Mouse (Mus musculus) liver, embryonic 14.5 days (tissue): ENCODE measurements around the gene Eif4e1b. TPM values are rescaled to one million over a fixed set of nuclear protein-coding genes. Genes with fewer than 3 reads are reported as not detected.
A peak's percentile ranks its signal among the peaks of the same experiment; 100 is the strongest.

Experiments
- ATAC-seq: fragments of 200-750 bp; cut with Nextera tagmentation; 2 replicates; pipeline ENCODE4 v1.8.0; 2017; ENCODE audit warnings: moderate number of reproducible peaks, mild to moderate bottlenecking, moderate library complexity; ENCODE audit not compliant: insufficient read depth
- DNase-seq, 3 experiments: peaks; one replicate each; pipeline ENCODE4 v3.0.0-alpha.2; 2012 to 2013; ENCODE audit warnings: low read depth in 3 of 3, low spot score in 3 of 3
- H3K27ac ChIP-seq: fragments of 300-500 bp; sonication (generic); 2 replicates; pipeline ENCODE4 v1.5.1; 2014; ENCODE audit warnings: moderate library complexity, mild to moderate bottlenecking, control low read depth, inconsistent platforms
- H3K27me3 ChIP-seq: fragments of 300-500 bp; sonication (generic); 2 replicates; pipeline ENCODE4 v1.6.1; 2014; ENCODE audit warnings: mild to moderate bottlenecking, low read length, moderate library complexity; ENCODE audit not compliant: control insufficient read depth, insufficient read depth
- H3K36me3 ChIP-seq: fragments of 300-500 bp; sonication (generic); replicated peaks from 2 replicates; pipeline ENCODE4 v1.6.1; 2014; ENCODE audit warnings: low read depth; ENCODE audit not compliant: control insufficient read depth, insufficient read depth
- H3K4me1 ChIP-seq, 2 experiments: fragments of 200-500 bp in 1 of 2; fragments of 300-500 bp in 1 of 2; sonication (generic) in 1 of 2; replicated peaks; 2 replicates each; pipeline ENCODE4 v1.6.1; 2012 to 2014; ENCODE audit warnings: antibody characterized with exemption in 1 of 2, inconsistent platforms in 1 of 2, low read length in 1 of 2; ENCODE audit not compliant: control insufficient read depth in 2 of 2, insufficient read depth in 2 of 2
- H3K4me2 ChIP-seq: fragments of 300-500 bp; sonication (generic); 2 replicates; pipeline ENCODE4 v1.6.1; 2014; ENCODE audit warnings: low read depth, mild to moderate bottlenecking, control low read depth, moderate library complexity
- H3K4me3 ChIP-seq, 2 experiments: fragments of 200-500 bp in 1 of 2; fragments of 300-500 bp in 1 of 2; sonication (generic) in 1 of 2; 2 replicates each; pipeline ENCODE4 v1.5.1; 2012 to 2014; ENCODE audit warnings: low read depth in 2 of 2, low read length in 2 of 2, mild to moderate bottlenecking in 2 of 2, control low read depth in 1 of 2, inconsistent platforms in 1 of 2, moderate library complexity in 1 of 2; ENCODE audit not compliant: insufficient read depth in 1 of 2
- H3K9ac ChIP-seq: fragments of 300-500 bp; sonication (generic); replicated peaks from 2 replicates; pipeline ENCODE4 v1.6.1; 2014; ENCODE audit warnings: mild to moderate bottlenecking, control low read depth, moderate library complexity
- H3K9me3 ChIP-seq: fragments of 300-500 bp; sonication (generic); 2 replicates; pipeline ENCODE4 v1.6.1; 2016; ENCODE audit warnings: low read length, mixed read lengths; ENCODE audit not compliant: control insufficient read depth
- CTCF ChIP-seq: IDR thresholded peaks from 2 replicates; pipeline ENCODE4 v1.5.1; 2016; ENCODE audit warnings: antibody characterized with exemption, low read depth, control low read depth
- EP300 ChIP-seq: IDR thresholded peaks from 2 replicates; pipeline ENCODE4 v1.6.1; 2016; ENCODE audit warnings: antibody characterized with exemption, low read depth
- WGBS: fragments of 180-500 bp; shearing (Covaris S2); extraction: QIAGEN DNeasy Blood & Tissue Kit; methylation state at CpG from one replicate; pipeline ENCODE4 v1.1.7; 2014; ENCODE audit not compliant: insufficient replicate concordance; 5-methylcytosine and 5-hydroxymethylcytosine counted together
- polyA plus RNA-seq, 2 experiments: library from polyadenylated mRNA; depleted of rRNA in 1 of 2; stranded (reverse) in 1 of 2; unstranded in 1 of 2; fragments of >200 nt; fragmentation: Nextera tagmentation in 1 of 2; extraction: Ambion mirVana in 1 of 2; gene quantifications; 2 replicates each; pipeline versions ENCODE4 v1.2.1 to v1.2.3; 2012 to 2014

Eif4e1b gene
- polyA plus RNA-seq, 2 experiments: not detected

GRCm38 (mm10) chr13:54759496-54759895 is 24.3 kb upstream of the Eif4e1b start:
- TF ChIP-seq EP300 (no peak), CTCF (no peak)
- Histone ChIP-seq H3K4me2 (no peak overlapping the region), H3K9ac (no peak overlapping the region), H3K4me1 (0 out of 4 replicates have a peak, but pooled peaks cover 0 to 2% of the 10 kb centered on the region in 2 experiments), H3K36me3 (no peaks in the 10 kb centered on the region), H3K27ac (no peak overlapping the region), H3K9me3 (no peaks in the 10 kb centered on the region), H3K4me3 (no peak overlapping the region), H3K27me3 (peaks cover 15% of the 10 kb centered on the region)
- ATAC-seq (no peak), DNase-seq (no peak)
- WGBS: 20% methylated on average over 7 of the region's 7 CpGs

GRCm38 (mm10) chr13:54760164-54760795 is 23.5 kb upstream of the Eif4e1b start:
- TF ChIP-seq CTCF: no peak
- TF ChIP-seq EP300: no peak
- H3K36me3 ChIP-seq: no peaks in the 10 kb centered on the region
- ATAC-seq: no peak
- H3K9ac ChIP-seq: no peak overlapping the region
- no peak for DNase-seq
- H3K4me2 ChIP-seq: no peak overlapping the region
- no peak overlapping the region for H3K4me3 ChIP-seq
- no peaks in the 10 kb centered on the region for H3K9me3 ChIP-seq
- no peak overlapping the region for H3K27ac ChIP-seq
- H3K4me1 ChIP-seq: 0 out of 4 replicates have a peak, but pooled peaks cover 0 to 2% of the 10 kb centered on the region in 2 experiments
- WGBS: 61% methylated on average over 8 of the region's 8 CpGs
- peaks cover 21% of the 10 kb centered on the region for H3K27me3 ChIP-seq

GRCm38 (mm10) chr13:54760906-54761305 is 22.9 kb upstream of the Eif4e1b start:
- 55% methylated on average over 7 of the region's 7 CpGs for WGBS
- TF ChIP-seq CTCF (no peak), EP300 (no peak)
- no peak for ATAC-seq

GRCm38 (mm10) chr13:54765281-54766191 is 18.3 kb upstream of the Eif4e1b start:
- ATAC-seq: no peak
- H3K4me1 ChIP-seq: no peaks in the 10 kb centered on the region
- no peak overlapping the region for H3K9ac ChIP-seq
- no peaks in the 10 kb centered on the region for H3K36me3 ChIP-seq
- H3K27ac ChIP-seq: no peak overlapping the region
- no peak for DNase-seq
- no peak overlapping the region for H3K4me3 ChIP-seq
- peak overlapping the region; percentile 15; the same call in 1 of the 2 replicates for H3K4me2 ChIP-seq
- H3K9me3 ChIP-seq: no peaks in the 10 kb centered on the region
- TF ChIP-seq EP300 (no peak), CTCF (no peak)
- WGBS: 3% methylated on average over 44 of the region's 44 CpGs
- peaks cover 24% of the 10 kb centered on the region for H3K27me3 ChIP-seq

More at GRCm38 (mm10) chr13:54760906-54761305, 22.9 kb upstream of the Eif4e1b start:
- no peak for DNase-seq
- H3K4me3 ChIP-seq: no peak overlapping the region
- no peaks in the 10 kb centered on the region for H3K36me3 ChIP-seq
- no peak overlapping the region for H3K9ac ChIP-seq
- 0 out of 4 replicates have a peak, but pooled peaks cover 0 to 2% of the 10 kb centered on the region in 2 experiments for H3K4me1 ChIP-seq
- no peak overlapping the region for H3K4me2 ChIP-seq
- no peaks in the 10 kb centered on the region for H3K9me3 ChIP-seq
- H3K27ac ChIP-seq: no peak overlapping the region
- peaks cover 27% of the 10 kb centered on the region for H3K27me3 ChIP-seq

GRCm38 (mm10) chr13:54766192-54766768 is 17.5 kb upstream of the Eif4e1b start, which contains the start of gene Sncb:
TSS of gene Sncb (minus strand) at chr13:54766595.
- Histone ChIP-seq H3K27ac (no peak within 1 kb of the TSS), H3K4me3 (no peak within 1 kb of the TSS), H3K4me2 (peak within 1 kb of the TSS; percentile 15; the same call in 1 of the 2 replicates), H3K27me3 (peaks cover 24% of the 10 kb centered on the region), H3K9ac (no peak within 1 kb of the TSS), H3K36me3 (no peaks in the 10 kb centered on the region), H3K9me3 (no peaks in the 10 kb centered on the region), H3K4me1 (no peaks in the 10 kb centered on the region)
- WGBS: 2% methylated on average over 35 of the region's 35 CpGs
- no peak for ATAC-seq
- TF ChIP-seq CTCF: peak; percentile 58
- no peak for TF ChIP-seq EP300
- no peak for DNase-seq
